Mouse (Mus musculus): ENCODE measurements around the gene Gm27029.

GRCm38 (mm10) chr11:101467477-101468262 lies 43.1 kb upstream of the Gm27029 start:
- TF ChIP-seq TAL1 (IDR thresholded peaks at IDR 0.05; ENCODE audit: low read length) (no peak), GATA1 (IDR thresholded peaks at IDR 0.05; ENCODE audit: low read length) (no peak)
